Mouse (Mus musculus): Measurements from ENCODE around the gene Gon7.

Gon7 gene

DNA sequence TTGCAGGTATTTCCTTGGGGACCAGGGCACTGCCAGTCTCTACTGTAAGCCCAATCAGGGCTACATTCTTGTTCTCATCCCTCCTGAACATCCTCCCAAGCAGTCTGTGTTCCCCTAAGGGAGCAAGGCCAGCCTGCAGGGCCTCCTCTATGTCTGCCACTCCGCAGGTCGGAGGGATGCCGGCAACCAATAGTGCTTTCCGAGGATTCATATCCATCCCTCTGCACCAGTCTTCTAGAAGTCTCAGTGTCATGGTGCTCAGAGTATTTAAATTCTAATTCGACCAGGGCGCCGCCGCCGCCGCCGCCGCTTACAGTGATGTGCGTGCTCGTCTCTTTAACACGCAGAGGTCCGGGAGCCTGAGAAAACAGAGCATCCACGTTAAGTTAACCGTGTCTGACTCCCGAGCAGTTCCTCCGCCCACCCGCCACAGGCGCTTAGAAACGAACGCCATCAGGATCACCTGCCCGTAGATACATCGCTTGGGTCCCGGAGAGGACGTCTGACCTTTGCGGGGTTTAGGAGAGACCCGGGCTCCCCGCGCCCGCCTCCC is 14.5 kb downstream of the Gon7 start:
- DNase-seq (ENCODE audit: low spot score) = no peak

DNA sequence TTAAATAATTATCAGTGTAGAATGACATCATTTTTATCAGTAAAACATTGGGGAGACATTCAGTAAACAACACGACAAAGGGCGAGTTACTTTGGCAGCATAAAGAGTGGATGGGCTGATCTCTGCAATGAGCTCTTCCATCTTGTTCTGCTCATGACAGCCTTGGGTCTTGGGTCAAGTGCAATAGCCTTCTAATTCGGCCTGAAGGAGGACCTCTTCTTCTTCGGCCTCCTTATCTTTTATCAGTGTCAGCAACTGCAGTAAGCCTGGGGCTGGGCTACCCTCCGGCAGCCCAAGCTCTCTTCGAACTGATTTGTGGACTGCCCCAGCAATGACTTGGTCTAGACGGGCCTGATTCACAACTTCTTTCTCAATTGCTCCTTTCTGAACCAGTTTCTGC is 15.5 kb downstream of the Gon7 start:
- no peak for DNase-seq (ENCODE audit: low spot score)

DNA sequence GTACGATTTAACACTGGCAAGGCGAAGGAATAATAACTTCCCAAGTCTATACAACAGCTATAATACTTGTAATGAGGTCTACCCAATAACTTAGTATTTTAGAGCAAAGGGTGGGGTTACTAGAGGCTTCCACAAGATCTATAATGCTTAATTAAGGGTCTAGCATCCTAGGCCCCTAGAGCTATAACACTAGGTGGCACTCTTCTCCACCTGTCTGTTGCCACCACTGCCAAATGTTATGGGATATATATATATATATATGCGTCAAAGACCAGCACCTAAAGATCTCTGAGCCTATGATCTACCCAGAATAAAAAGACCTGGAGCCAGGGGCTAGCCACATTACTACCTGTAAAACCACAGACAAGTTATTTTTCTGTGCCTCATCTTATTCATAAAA is 17.3 kb downstream of the Gon7 start:
- DNase-seq (ENCODE audit: low spot score) = no peak

DNA sequence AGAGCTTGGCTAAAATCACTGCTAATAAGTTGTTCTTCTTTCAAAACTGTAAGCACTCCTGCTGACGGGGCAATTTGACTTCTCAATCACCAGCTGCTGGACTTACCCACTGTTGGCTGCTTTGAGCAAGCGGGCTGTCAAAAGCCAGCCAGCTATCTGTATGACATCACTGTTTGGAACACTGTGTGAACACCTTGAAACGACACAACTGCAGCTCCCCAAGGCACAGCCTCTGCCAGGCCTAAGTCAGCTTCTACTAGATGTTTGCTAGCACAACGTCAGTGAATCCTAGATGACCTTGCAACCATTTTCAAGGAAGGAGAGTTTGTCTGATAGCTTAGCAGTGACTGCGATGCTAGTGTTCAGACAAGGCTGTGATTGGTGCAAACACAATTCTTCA is 18.5 kb downstream of the Gon7 start:
- no peak for DNase-seq (ENCODE audit: low spot score)

DNA sequence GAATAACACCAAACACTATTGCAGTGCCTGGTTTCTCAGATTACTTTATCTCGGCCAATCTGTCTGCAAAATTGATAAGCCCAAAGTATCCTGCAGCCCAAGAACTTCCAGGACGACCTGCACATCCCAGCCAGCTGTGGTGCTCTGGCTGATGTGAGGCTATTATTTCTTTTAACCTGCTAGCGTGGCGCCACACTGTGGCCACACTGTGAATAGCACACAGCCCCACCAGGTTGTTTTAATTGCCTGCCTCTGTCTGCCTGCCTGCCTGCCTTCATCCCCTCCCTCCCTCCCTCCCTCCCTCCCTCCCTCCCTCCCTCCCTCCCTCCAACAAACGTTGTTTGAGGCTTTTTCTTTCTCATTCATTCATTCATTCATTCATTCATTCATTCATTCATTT is 24.2 kb downstream of the Gon7 start:
- DNase-seq (ENCODE audit: low spot score) = peak; percentile 78

DNA sequence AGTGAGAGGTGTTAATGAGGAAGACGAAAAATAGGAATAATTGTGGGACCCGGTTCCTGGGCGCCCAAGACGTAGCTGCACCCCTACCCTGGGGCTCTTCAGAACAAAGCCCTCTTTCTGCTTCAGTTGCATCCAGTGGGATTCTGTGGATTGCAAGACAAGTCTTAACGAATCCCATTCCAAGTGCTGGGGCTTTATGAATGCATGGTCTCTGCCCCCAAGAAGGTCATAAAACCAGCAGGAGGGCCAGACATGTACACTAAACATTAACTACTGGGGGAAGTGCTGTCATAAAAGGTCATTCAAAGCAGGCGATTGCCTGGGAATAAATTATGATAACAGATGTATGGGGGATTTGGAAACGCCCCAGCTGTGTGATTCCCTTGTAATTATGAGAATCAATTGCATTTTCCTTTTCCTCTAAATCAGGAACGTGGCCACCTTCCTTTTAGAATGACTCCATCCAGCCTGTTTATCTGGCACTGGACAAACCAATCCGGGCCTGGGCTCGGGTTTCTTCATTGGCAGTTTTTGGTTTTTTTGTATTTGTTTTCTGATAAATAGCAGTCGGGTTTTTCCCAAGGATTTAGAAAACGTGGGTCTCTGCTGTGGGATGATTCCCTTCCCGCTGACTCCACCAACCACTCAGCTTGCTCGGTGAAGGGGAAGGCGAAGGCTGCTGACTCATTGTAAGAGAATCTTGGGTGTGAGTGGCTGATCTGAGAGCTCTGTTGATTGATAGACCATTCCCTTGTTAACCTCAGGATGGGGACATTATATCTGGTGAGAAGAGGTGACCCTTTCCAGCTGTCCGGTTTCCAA is 26.6 kb downstream of the Gon7 start:
- DNase-seq (ENCODE audit: low spot score) = no peak

DNA sequence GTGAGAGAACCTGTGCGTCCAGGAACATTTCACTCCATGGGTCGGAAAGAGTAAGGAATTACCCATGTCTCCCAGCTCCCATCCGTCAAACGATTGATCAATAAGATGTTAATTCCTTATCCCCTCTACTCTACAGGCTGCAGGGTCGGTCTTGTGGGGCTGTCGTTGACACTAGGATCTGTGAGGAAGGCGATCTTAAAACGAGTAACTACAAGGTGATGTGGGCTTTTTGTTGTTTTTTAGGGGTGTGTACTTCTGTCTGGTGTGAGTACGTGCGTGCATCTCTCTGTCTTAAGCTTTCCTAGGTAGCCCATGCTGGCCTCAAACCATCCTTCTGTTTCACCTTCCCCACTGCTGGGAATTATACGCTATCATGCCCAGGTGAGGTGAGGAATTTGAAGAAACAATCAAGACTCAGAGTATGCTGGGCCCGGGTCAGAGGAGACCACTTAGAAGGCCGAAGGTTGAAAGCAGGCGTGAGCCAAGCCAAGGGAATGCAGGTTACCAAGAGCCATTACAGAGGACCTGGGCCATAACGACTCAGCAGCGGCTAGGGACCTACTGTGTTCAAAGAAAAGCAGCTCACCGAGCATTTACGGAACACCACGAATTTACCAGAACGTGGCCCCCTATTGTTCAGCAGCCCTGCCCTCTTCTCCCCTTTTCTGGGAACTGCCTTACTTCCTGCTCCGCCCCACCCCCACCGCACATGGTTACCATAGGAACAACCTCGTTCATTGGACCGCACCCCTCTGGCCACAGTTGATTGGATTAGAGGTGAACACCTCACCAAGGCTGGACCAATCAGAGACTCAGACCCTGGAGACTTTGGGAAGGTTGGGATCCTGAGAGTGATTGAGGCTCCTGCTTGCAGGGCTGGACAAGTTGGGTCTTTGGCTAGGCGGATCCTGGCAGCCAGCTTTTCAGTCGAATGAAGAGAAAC is 27.5 kb downstream of the Gon7 start:
- DNase-seq (ENCODE audit: low spot score) = peak; percentile 80

DNA sequence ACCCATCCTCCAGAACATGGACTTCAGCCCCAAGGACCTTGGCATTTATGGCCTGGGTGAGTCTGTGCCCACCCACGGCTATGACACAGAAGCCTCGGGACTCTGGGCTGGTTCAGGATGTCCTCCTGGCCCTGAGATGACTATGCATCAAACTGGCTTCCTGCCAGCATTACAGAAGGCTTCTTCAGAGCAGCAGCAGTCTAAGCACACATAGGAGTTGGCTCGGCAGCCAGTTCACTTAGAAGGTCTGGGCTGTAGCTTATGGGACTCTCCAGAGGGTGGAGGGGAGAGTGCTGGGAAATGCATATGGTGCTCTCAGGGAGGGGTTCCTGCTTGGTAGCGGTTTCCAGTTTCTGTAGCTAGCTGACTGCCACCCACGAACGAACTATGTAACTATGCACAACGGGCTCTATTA is 31.8 kb downstream of the Gon7 start:
- DNase-seq (ENCODE audit: low spot score) = no peak

DNA sequence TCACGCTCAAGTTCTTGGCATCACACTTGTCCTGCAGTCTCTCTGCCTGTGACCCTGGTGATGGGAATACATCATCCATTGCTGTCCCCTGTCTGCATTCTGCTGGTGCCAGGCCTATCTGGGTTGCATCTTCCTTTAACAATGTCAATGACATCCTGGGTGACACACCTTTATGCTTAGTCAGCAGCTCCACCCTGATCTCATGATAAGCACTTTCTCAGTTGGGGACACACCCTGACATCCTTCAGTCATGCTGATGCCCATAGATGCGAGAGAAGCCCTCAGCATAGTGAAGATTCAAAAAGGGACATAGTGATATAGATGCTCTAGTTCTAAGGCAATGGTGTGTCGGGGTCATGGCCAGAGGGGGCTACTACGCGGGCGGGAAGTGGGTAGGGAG is 32.5 kb downstream of the Gon7 start:
- DNase-seq (ENCODE audit: low spot score) = no peak

DNA sequence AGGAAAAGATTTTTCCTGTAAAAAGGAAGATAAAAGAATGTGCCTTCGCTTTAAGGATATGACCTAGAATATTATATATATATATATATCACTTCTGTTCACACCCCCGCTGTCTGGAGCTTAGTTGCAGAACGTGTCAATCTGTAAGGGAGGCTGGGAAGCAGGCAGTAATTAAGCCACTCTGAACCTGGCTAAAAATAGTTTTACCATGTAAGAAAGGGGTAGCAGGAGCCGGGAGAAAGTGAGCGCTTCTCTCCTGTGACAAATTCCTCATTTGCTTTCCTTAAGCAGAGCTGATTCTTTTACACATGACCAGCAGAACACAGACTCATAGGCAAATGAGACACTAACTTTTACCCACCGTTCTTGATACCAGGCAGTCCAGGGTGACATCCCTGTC is 33.7 kb downstream of the Gon7 start:
- no peak for DNase-seq (ENCODE audit: low spot score)

DNA sequence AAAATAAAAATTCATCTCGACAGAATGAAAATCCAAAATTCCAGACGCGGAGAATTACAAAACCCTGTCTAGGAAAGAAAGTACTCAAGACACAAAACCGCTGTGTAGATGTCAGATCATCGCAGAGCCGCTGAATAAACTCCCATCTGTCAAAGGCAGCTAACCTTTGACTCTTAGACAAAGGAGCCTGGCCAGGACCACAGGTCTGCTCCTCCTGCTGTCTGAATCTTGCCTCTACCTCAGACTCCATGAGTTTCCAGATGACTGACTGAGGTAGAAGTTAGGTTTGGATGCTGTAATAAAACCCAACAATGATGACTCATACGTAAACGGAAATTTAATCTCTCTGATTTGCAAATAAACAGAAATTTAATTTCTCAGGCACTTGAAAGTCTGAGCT is 34.6 kb downstream of the Gon7 start:
- no peak for DNase-seq (ENCODE audit: low spot score)

DNA sequence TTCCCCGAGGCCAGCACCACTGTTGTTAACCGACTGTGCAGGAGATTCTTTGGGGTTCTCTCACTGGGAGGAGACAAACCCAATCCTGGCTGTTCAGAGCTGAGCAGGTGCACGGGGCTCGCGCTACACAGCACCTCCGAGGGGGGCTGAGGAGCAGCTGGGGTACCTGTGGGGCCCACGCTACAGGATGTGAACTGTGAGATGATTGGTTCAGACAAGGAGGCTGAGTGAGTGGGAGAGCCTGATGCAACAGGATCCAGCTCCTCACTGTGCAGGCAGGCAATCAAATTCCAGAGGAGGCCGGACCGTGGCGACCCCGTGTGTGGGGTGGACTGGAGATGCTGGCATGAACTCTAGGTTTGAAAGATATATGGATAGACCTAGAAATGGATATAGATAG is 35.2 kb downstream of the Gon7 start:
- no peak for DNase-seq (ENCODE audit: low spot score)

DNA sequence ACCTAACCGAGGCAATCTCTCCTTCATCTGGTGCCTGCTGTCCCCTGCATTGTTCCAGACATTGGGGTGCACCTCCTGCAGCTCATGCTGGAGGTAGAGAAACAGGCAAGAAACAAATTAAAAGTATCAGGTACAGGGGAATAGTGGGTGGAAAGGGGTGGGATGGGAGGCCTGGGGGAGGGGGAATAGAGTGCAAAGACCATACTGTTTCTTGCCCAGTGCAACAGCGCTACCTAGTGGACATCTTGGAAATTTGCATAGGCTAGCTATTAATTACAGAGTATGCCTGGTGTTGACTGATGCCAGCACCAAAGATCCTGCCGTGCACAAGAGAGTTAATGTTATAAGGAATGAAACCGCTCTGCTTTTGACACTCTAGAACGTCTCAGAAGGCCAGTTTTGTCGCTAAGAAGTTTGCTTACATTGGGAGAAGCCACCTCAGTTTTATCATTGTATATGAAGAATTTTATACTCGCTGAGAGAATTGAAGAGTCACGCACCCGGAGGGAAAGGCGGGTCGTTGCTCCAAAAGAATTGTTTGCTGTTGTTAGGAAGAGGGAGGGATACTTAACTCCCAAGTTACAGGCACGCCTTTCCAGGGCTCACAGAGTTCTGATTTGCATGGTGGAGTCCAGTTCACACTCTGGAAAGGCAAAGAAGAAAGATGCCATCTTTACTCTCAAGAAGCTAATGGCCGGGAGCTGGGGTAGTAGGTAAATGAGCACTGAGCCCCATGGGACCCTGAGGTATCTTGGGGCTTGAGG is 37.9 kb downstream of the Gon7 start:
- DNase-seq (ENCODE audit: low spot score) = no peak

DNA sequence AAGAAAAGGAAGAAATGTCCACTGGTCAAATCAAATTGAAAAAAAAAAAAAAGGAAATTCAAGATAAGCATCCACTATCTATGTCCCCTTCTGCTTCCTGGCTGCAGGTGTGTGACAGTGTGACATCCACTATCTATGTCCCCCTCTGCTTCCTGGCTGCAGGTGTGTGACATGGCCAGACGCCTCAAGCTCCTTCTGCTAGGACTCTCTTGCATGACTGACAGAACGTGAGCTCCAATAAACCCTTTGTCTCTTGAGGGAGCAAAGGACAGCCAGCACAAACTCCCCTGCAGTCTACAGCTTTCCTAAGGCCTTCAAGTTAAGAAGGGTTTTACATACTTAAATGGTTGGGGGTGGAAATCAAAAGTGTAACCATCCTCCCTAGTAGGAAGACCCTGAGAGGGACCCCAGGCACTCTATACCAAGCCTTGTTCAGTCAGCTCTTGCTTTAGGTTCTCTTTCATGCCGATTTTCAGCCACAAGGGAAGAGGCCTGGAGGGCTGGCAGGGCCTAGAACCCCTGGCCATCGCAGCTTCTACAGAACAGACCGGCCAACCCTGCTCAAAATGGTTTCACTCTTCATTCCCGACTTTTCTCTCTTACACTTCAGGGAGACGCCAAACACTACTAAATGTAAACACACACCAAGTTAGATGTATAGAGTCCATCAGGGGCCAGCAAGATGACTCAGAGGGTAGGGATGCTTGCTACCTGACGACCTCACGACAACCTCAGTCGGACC is 42.8 kb downstream of the Gon7 start:
- DNase-seq (ENCODE audit: low spot score) = no peak

DNA sequence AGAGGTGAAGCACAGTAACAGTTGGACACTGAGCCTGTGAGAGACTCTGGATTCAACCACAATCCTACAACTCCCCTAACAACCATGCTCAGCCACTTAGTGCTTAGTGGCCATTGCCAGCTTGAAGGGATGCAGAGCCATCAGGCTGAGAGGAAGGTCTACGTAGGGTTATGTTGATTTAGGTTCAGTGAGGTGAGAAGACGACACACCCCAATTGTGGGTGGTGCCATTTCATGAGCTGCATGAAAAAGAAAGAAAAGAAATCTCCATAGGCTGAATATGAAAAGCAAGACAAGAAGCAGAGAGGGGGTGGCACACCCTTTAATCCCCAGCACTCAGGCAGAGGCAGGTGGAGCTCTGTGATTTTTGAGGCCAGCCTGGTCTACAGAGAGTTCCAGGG is 43.5 kb downstream of the Gon7 start:
- DNase-seq (ENCODE audit: low spot score) = no peak

DNA sequence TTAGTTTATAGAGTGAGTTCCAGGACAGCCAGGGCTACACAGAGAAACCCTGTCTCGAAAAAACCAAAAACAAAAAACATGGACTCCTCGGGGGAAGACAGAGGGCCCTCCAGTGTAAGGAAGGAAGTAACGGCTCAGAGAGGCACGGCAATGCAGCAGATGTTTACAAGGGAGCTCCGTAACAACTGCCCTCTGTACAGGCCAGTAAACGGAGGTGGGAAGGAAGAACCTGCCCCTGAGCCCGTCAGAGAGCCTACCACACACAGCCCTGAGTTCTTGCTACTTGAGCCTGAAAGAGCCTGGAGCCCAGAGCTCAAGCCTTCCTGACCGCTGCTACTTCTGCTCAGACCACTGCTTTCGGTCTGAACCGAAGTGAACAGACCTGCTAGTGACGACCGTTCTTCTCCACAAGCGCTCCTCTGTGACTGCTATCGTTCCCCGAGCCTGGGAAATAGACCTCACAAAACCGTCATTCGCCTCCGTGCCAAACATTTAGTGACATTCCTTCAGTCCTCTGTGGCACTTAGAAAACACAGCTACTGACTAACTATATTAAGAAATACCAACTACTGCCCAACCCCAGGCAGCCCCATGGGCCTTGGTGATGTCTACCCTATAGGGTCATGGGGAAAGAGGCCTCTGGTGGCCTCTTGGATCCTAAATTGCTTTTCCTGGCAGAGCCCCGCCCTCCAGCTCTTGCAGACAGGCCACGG is 44.3 kb downstream of the Gon7 start:
- no peak for DNase-seq (ENCODE audit: low spot score)

DNA sequence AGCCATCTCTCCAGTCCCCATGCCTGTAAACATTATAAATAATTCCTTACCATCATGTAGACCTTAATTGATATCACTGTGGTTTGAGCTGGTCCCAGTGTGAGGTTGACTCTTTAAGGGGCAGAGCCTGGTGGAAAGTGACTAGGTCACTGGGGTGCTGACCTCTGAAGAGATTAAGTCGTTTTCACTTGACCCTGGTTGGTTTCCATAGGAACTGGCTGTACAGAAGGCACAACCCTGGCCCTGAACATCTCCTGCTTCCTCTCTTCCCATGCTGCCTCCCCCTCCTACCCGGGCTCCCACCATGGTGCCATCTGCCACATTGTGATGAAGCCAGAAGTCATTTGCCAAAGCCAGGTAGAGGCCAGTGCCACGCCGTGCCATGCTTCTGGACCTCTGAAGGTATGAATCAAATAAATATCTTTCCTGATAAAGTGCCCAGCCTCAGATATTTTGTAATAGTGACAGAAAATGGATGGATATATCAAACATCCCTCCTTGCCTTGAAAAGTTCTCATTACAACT is 46.7 kb downstream of the Gon7 start:
- no peak for DNase-seq (ENCODE audit: low spot score)

DNA sequence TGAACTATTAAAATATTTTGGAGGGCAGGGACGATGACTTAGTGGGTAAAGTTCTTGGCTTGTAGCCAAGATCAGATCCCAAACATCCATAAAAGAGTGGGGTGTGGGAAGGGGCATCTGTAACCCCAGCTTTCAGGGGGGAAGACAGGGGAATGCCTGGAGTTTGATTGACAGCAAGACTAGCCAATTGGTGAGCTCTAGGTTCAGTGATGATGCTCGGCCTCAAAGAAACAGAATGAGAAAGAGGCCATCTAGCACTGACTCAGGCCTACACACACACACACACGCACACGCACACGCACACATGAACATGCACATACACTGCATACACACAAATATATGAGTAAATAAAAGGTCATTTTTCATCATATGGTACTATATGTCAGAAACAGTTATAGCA is 47.7 kb downstream of the Gon7 start:
- no peak for DNase-seq (ENCODE audit: low spot score)

DNA sequence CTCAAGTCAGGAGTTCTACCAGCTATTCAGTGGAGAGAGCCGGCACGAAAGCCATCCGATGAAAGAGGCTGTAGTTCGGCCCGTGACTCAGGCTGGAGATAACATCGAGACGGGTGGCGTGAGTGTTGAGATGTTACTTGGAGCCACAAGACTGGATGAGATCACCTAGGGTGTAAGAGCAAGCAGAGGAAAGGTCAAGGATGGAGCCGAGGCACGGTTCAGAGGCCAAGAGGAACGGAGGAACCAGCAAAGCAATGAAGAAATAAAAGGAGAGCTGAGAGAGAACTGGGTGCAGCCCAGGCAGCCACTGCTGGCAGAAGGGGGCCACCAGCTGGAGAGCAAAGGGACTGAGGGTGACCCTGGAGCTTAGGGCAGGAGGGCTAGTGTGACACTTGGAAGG is 49.4 kb downstream of the Gon7 start:
- DNase-seq (ENCODE audit: low spot score) = no peak

DNA sequence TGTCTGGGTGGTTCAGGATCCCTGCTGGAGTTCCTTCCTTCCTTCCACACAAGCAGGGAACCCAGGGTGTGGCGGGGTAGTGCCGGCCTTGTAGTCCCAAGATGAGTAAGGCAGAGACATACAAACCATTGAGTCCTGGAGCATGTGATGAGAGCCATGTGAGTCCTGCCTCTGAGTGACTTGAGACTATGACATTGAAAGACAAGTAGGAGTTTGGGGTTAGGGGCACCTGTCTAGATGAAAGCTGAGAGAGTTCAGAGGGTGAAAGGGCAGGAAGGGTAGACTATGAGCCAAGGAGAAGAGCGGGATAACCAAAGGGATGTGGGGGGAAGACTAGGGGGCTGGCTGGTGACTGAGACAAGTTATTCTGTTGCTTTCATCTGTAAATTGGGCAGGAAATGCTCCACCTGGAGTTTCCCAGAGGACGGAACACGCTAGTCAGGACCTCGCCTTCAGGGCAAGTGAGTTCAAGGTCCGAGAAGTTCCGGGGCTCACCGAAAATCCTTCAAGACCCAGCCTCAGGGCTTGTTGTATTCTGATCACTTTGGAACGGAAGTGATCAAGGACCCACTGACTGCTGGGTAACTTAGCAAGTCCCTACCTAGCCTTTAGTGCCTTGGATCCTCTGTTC is 50.7 kb downstream of the Gon7 start:
- DNase-seq (ENCODE audit: low spot score) = no peak

Data from testis, postnatal 10 days (tissue).